Mouse (Mus musculus) heart, embryonic 11.5 days (tissue): Measurements from ENCODE around the gene Lrrc30. TPM values are rescaled to one million over a fixed set of nuclear protein-coding genes. Genes with fewer than 3 reads are reported as not detected.

Experiments used
- polyA plus RNA-seq: library from polyadenylated mRNA; unstranded; fragments of >200 nt; fragmentation: Nextera tagmentation; extraction: Ambion mirVana; gene quantifications from 2 replicates; pipeline ENCODE4 v1.2.1, GENCODE M21; 2014

Lrrc30 gene
- polyA plus RNA-seq, 1 experiment from 2014 or later, result not detected

Other genes with a start within 250 kb of the Lrrc30 start
- 2.6 and 2.8 TPM in 2 replicates for gene Lama1, start 64.5 kb upstream of the Lrrc30 start, polyA plus RNA-seq